Mouse (Mus musculus): ENCODE data around the gene Kcnj16.

The Kcnj16 gene

GRCm38 (mm10) chr11:111056030-111056429, 88.2 kb downstream of the Kcnj16 start:
- peak; percentile 9 for DNase-seq (ENCODE audit: low read depth)

GRCm38 (mm10) chr11:111057435-111057834, 89.6 kb downstream of the Kcnj16 start:
- no peak for DNase-seq (ENCODE audit: low read depth)

- no peak for DNase-seq (ENCODE audit: low read depth)
These were observed 91.6 kb downstream of the Kcnj16 start for GRCm38 (mm10) chr11:111059440-111059839.

GRCm38 (mm10) chr11:111060216-111060615, 92.4 kb downstream of the Kcnj16 start:
- no peak for DNase-seq (ENCODE audit: low read depth)

GRCm38 (mm10) chr11:111064751-111065527, 97.1 kb downstream of the Kcnj16 start:
- DNase-seq (ENCODE audit: low read depth), result peak; percentile 65

- DNase-seq (ENCODE audit: low read depth), result peak; percentile 71
These were observed 97.9 kb downstream of the Kcnj16 start, which contains the start of gene Kcnj2 for GRCm38 (mm10) chr11:111065635-111066298. Gene Kcnj2 (plus strand): TSS chr11:111066164.

GRCm38 (mm10) chr11:111066299-111066691, 98.5 kb downstream of the Kcnj16 start:
- DNase-seq (ENCODE audit: low read depth), result no peak

- no peak for DNase-seq (ENCODE audit: low read depth)
These were observed 100.0 kb downstream of the Kcnj16 start for GRCm38 (mm10) chr11:111067787-111068186.

- no peak for DNase-seq (ENCODE audit: low read depth)
These were observed 102.6 kb downstream of the Kcnj16 start for GRCm38 (mm10) chr11:111070460-111070859.

- no peak for DNase-seq (ENCODE audit: low read depth)
These were observed 106.3 kb downstream of the Kcnj16 start for GRCm38 (mm10) chr11:111074131-111074530.
